Mouse (Mus musculus) urinary bladder, adult 2 months (tissue): Measurements from ENCODE around the gene Gpr101. TPM values are rescaled to one million over a fixed set of nuclear protein-coding genes. Genes with fewer than 3 reads are reported as not detected.

ENCODE experiments used
- DNase-seq: peaks from one replicate; pipeline ENCODE4 v3.0.0; 2022; ENCODE audit warnings: low spot score
- polyA plus RNA-seq: library from polyadenylated mRNA; depleted of rRNA; stranded (reverse); fragments of >200 nt; gene quantifications from 2 replicates; pipeline ENCODE4 v1.2.3, GENCODE M21; 2012; rRNA removed

The Gpr101 gene
- polyA plus RNA-seq = not detected in 2 replicates

DNA sequence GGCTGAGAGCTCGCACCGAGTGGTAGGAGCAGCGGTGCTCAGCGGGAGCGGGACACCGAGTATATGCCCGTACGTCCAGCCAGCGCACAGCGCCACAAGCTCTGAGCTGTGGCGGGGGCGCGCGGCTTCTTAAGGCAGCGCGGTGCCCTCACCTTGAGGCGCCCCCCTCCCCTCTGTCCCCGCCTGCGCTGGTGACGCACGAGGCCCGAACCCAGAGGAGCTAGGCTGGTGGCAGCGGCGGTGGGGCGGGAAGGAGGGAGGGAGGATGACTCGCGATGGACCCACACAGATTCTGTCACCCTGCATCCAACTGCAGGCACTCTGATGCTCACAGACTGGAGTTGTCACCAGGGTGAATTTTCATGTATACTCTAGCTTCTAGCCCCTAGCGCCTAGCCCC lies at the start of gene Gpr101:
Gpr101 (minus strand) TSS at position 124 of the 400 bp plus-strand sequence.
- no peak for DNase-seq

DNA sequence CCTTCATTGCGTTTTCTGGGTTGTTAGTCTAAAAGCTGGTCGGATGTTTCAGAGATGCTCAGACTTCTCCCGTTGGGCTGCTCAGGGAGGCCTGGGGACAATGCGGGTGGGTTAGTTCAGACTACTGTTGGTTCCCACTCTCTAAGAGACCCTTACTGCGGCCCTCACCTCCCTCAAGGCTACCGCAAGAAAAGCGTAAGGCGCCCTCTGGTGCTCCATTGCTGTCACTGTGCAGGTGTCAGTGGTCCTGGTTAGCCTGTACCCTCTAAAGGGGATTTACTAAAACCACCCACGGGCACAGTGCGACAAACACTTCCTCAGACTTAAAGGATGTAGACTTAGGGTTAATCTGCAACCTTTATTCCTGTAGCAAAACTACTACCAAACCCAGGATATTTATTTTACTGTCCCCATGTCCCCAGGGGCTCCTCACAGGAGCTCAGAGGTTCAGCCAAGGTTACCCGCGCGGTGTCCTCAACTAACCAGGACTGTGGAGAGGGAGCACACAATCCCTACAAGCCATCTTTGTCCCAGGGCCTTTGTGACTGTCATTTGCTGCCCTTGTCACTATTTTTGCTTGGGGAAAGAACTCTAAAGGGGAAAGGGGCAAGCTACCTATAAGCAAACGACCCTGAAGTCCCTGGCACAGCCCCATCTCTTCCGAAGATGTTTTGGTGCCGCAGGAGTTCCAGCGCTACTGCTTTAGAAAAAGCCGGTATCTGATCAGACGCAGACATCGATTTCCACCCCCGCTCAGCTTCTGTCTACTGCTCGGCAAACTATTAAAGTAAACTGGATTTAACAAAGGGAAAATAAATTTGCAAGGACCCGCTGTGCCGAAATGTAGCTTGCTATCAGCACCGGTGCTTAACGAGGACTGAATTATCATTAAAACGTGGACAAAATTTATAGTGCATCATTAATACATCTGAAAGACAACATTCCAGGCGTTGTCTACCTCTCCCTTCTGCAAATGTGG lies 17.8 kb upstream of the Gpr101 start:
- no peak for DNase-seq

- no peak for DNase-seq
Observed at GRCm38 (mm10) chrX:57506247-57506646, 2.7 kb upstream of the Gpr101 start.

Other genes starting within 250 kb of the Gpr101 start
- 26.4 and 28.1 TPM in 2 replicates for gene Arhgef6, start 165.0 kb downstream of the Gpr101 start, polyA plus RNA-seq
- 39.7 and 52.3 TPM in 2 replicates for gene Rbmx, start 110.7 kb downstream of the Gpr101 start, polyA plus RNA-seq
- gene Gm364, start 94.6 kb downstream of the Gpr101 start, polyA plus RNA-seq = not detected in 2 replicates